Comparison of ENCODE assay signal across 8 mouse cellular contexts in the genomic region with DNA sequence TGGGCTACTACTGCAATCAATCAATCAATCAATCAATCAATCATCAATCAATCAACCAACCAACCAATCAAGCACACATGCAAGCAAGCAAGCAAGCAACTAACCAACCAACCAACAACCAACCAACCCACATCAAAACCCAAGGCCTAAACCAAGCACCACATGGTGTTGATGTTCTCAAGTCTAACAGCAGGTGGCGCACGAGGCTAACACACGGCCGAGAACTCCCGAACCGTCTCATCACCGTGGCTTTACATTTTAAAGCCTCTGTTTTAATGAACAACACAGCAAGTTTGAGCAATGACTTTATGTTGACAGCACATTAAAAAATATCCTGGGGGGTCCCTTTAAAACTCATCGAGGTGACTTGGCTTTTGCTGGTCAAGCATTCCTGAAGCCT.
DNase-seq lines count a peak whose midpoint lies in the region; ATAC-seq and TF ChIP-seq lines count a peak whose summit lies in the region.

No protein-coding gene starts in this region.

- H3K9ac ChIP-seq in hindbrain, postnatal 0 days (replicated peaks; ENCODE audit: low read length), result no peak overlapping the region

- no peaks in the 10 kb centered on the region for H3K9me3 ChIP-seq in hindbrain, postnatal 0 days (ENCODE audit: low read length)

- H3K36me3 ChIP-seq in hindbrain, postnatal 0 days (ENCODE audit: insufficient read depth, low read length), result no peaks in the 10 kb centered on the region

- peak; percentile 97 for TF ChIP-seq CTCF in hindbrain, postnatal 0 days (IDR thresholded peaks at IDR 0.05; ENCODE audit: low read depth)
- peak; percentile 71 for TF ChIP-seq CTCF in left cerebral cortex, adult 2 months (IDR thresholded peaks at IDR 0.05)

- intact Hi-C loops in left cerebral cortex, adult 2 months (cut with DNase I), result loop anchor here (1.0 to 5.0 kb wide), 5 partner anchors 104 to 382 kb away; a partner anchor contains a TSS

- no peaks in the 10 kb centered on the region for H3K27me3 ChIP-seq in hindbrain, postnatal 0 days (ENCODE audit: insufficient read depth, low read length)

- H3K4me1 ChIP-seq in hindbrain, postnatal 0 days (ENCODE audit: insufficient read depth, low read length), result no peaks in the 10 kb centered on the region

- H3K4me3 ChIP-seq in hindbrain, postnatal 0 days (ENCODE audit: low read length), result no peak overlapping the region
- no peak overlapping the region for H3K4me3 ChIP-seq in left cerebral cortex, adult 2 months

- peak; percentile 73 for DNase-seq in T-cell, adult 2 months (ENCODE audit: low spot score)
- peak; percentile 79 for DNase-seq in cerebellum, adult 9-10 months
- peak; percentile 24 to 74 for DNase-seq in frontal cortex, postnatal 14 days (ENCODE audit: low spot score in 2 of 2)
- DNase-seq in hindbrain, postnatal 0 days (ENCODE audit: low spot score), result peak; percentile 92
- DNase-seq in left cerebral cortex, adult 2 months (ENCODE audit: extremely low spot score in 1 of 2, low spot score in 2 of 2), result peak; percentile 72 to 84
- peak; percentile 87 for DNase-seq in mesoderm, embryonic 11.5 days (ENCODE audit: low read depth, low spot score)
- DNase-seq in right cerebral cortex, postnatal 36 days (ENCODE audit: low spot score in 2 of 2), result peak; percentile 26 to 55
- DNase-seq in urinary bladder, postnatal 36 days (ENCODE audit: low spot score in 2 of 2), result peak; percentile 61 to 75

- no peak overlapping the region for H3K4me2 ChIP-seq in hindbrain, postnatal 0 days (ENCODE audit: low read depth, low read length)

- H3K27ac ChIP-seq in hindbrain, postnatal 0 days, result no peak overlapping the region
- no peak overlapping the region for H3K27ac ChIP-seq in left cerebral cortex, adult 2 months

- WGBS in hindbrain, postnatal 0 days, result 0% methylated on average over 8 of the region's 8 CpGs

- ATAC-seq in hindbrain, postnatal 0 days, result peak; percentile 72

Comparison
In these comparisons a context has a peak if more than half of its experiments do, and no peak if none do; other contexts are left out.
1. DNase-seq: peak in every context shown above with its lines; median percentile 92 in hindbrain, postnatal 0 days; 87 in mesoderm, embryonic 11.5 days; 79 in cerebellum, adult 9-10 months; 78 in left cerebral cortex, adult 2 months; 73 in T-cell, adult 2 months; 68 in urinary bladder, postnatal 36 days; 49 in frontal cortex, postnatal 14 days; 40 in right cerebral cortex, postnatal 36 days.